Mouse (Mus musculus): ENCODE data around the gene Dock8.

Gene Dock8

GRCm38 (mm10) chr19:25176746-25177145 lies 177.4 kb downstream of the Dock8 start:
- in situ Hi-C loops (cut with MboI; ENCODE audit: low sequenced_read_pairs) = no loop called here

- in situ Hi-C loops (cut with MboI; ENCODE audit: low sequenced_read_pairs) = no loop called here
These were observed 180.7 kb downstream of the Dock8 start for GRCm38 (mm10) chr19:25180024-25180423.

- in situ Hi-C loops (cut with MboI; ENCODE audit: low sequenced_read_pairs) = no loop called here
These were observed 181.2 kb downstream of the Dock8 start for GRCm38 (mm10) chr19:25180547-25180946.

- in situ Hi-C loops (cut with MboI; ENCODE audit: low sequenced_read_pairs) = no loop called here
These were observed 184.7 kb downstream of the Dock8 start for GRCm38 (mm10) chr19:25184076-25184475.

GRCm38 (mm10) chr19:25186316-25186715 lies 187.0 kb downstream of the Dock8 start:
- in situ Hi-C loops (cut with MboI; ENCODE audit: low sequenced_read_pairs) = no loop called here

- in situ Hi-C loops (cut with MboI; ENCODE audit: low sequenced_read_pairs) = no loop called here
These were observed 188.3 kb downstream of the Dock8 start for GRCm38 (mm10) chr19:25187681-25188080.

- in situ Hi-C loops (cut with MboI; ENCODE audit: low sequenced_read_pairs) = no loop called here
These were observed 194.4 kb downstream of the Dock8 start for GRCm38 (mm10) chr19:25193751-25194150.

GRCm38 (mm10) chr19:25200081-25200860 lies 200.9 kb downstream of the Dock8 start:
- in situ Hi-C loops (cut with MboI; ENCODE audit: low sequenced_read_pairs) = no loop called here

- in situ Hi-C loops (cut with MboI; ENCODE audit: low sequenced_read_pairs) = no loop called here
These were observed 203.7 kb downstream of the Dock8 start for GRCm38 (mm10) chr19:25203077-25203476.

GRCm38 (mm10) chr19:25206969-25207368 lies 207.6 kb downstream of the Dock8 start:
- in situ Hi-C loops (cut with MboI; ENCODE audit: low sequenced_read_pairs) = no loop called here

- in situ Hi-C loops (cut with MboI; ENCODE audit: low sequenced_read_pairs) = no loop called here
These were observed 208.5 kb downstream of the Dock8 start for GRCm38 (mm10) chr19:25207731-25208361.

GRCm38 (mm10) chr19:25208596-25209110 lies 209.3 kb downstream of the Dock8 start:
- in situ Hi-C loops (cut with MboI; ENCODE audit: low sequenced_read_pairs) = no loop called here

- in situ Hi-C loops (cut with MboI; ENCODE audit: low sequenced_read_pairs) = no loop called here
These were observed 221.3 kb downstream of the Dock8 start for GRCm38 (mm10) chr19:25220611-25221010.

- in situ Hi-C loops (cut with MboI; ENCODE audit: low sequenced_read_pairs) = no loop called here
These were observed 222.8 kb downstream of the Dock8 start for GRCm38 (mm10) chr19:25221964-25222640.

- in situ Hi-C loops (cut with MboI; ENCODE audit: low sequenced_read_pairs) = no loop called here
These were observed 231.0 kb downstream of the Dock8 start for GRCm38 (mm10) chr19:25230058-25230974.

GRCm38 (mm10) chr19:25230975-25231334 lies 231.6 kb downstream of the Dock8 start:
- in situ Hi-C loops (cut with MboI; ENCODE audit: low sequenced_read_pairs) = no loop called here

GRCm38 (mm10) chr19:25232032-25232431 lies 232.7 kb downstream of the Dock8 start:
- in situ Hi-C loops (cut with MboI; ENCODE audit: low sequenced_read_pairs) = no loop called here

- in situ Hi-C loops (cut with MboI; ENCODE audit: low sequenced_read_pairs) = no loop called here
These were observed 237.5 kb downstream of the Dock8 start, which contains the start of gene Kank1 for GRCm38 (mm10) chr19:25236596-25237491. Gene Kank1 (plus strand): TSS chr19:25236975.

GRCm38 (mm10) chr19:25237492-25238040 lies 238.2 kb downstream of the Dock8 start:
- in situ Hi-C loops (cut with MboI; ENCODE audit: low sequenced_read_pairs) = no loop called here
